Mouse (Mus musculus): ENCODE results near the gene Gstp1. TPM values are rescaled to one million over a fixed set of nuclear protein-coding genes. Genes with fewer than 3 reads are reported as not detected.

Gene Gstp1
- polyA plus RNA-seq, 1 experiment from 2014 or later: 1,288 TPM

DNA sequence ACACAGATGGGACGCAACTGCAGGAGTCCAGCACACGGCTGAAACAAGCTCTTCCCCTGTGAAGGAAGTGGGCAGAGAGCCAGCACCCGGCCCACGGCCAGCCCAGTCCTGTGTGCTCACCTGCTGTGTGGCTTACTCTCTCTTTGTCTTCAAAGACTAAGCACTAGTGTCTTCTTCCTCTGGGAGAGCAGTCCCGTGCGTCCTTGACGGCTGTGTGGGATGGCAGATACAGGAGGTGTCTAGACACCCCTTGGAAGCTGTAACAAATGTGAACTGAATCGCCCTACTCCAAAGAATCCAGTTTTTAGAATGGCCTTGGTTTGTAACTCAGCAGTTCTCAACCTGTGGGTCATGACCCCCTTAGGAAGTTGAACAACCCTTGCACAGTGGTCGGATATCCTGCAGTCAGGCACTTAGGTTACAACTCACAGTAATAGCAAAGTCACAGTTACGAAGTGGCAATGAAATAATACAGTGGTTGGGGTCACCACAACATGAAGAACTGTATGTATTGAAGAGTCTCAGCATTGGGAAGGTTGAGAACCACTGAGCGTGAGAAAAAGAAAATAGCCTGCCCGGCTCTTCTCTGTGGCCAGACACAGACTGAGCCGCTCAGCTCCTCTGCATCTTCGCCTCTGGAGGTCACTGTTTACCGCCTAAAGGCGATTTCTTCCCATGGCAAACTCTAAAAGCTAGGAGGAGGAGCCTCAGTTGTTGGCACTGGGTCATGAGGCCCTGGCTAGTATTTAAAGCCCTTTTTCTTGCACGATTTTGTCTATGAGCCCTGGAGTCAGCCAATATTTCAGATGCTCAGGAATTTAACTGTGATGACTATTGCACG lies 18.8 kb downstream of the Gstp1 start:
- in situ Hi-C loops (cut with MboI; ENCODE audit: low pct_unique_long_range_greater_than_20kb): loop anchor here (5.0 kb wide), 2 partner anchors 33 to 68 kb away; no protein-coding TSS in a partner anchor
- ChIA-PET POLR2A (interaction anchor here (1.0 kb wide), 2 partner anchors 27 to 29 kb away, joined by 4 read pairs; partner anchors contain the start of gene Gstp2), CTCF (interaction anchor here (0.8 to 6.5 kb wide), 11 partner anchors 15 to 230 kb away, joined by 3 to 74 read pairs (median 4); partner anchors contain the start of genes Cdk2ap2, Gstp1 and Gstp2)

DNA sequence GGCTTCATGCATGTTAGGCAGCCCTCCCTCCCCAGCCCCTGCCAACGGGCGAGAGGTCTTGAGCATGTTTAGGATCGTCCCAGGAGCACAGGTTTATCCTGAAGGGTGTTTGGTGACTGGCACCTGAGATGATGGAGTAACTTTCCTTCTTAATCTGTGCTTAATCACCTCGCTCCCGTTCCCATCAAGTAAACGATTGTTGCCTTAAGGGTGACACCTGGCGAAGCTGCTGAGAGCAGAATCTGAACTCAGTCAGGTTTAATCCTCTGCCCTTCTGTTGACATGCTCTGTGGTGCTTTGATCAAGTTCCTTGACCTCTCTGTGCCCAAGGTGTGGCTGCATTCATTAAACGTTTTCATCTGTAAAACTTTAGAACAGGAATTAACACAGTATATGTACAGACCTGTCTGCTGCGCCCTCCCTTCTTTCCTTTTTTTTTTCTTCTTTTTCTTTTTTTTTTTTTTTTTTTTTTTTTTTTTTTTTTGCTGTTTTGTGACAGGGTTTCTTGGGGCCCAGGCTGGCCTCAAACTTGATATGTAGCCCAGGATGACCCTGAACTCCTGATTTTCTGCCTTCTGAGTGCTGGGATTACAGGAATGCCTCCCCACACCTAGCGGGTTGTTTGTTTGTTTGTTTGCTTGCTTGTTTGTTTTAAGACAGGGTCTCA lies 19.7 kb downstream of the Gstp1 start:
- ATAC-seq (no peak), DNase-seq (ENCODE audit: low read depth, low spot score) (no peak)
- ChIA-PET POLR2A (no interaction called here), CTCF (interaction anchor here (1.7 to 6.5 kb wide), 4 partner anchors 16 to 34 kb away, joined by 7 to 74 read pairs (median 10); partner anchors contain the start of gene Gstp2)
- in situ Hi-C loops (cut with MboI; ENCODE audit: low pct_unique_long_range_greater_than_20kb): loop anchor here (5.0 kb wide), 2 partner anchors 34 to 69 kb away; no protein-coding TSS in a partner anchor
- TF ChIP-seq CTCF (IDR thresholded peaks at IDR 0.05): no peak
- H3K27me3 ChIP-seq: no peaks in the 10 kb centered on the region

More for the DNA sequence above, 18.8 kb downstream of the Gstp1 start:
- TF ChIP-seq CTCF (IDR thresholded peaks at IDR 0.05): peak; percentile 98
- ATAC-seq (peak; percentile 67), DNase-seq (ENCODE audit: low read depth, low spot score) (peak; percentile 64)
- H3K27me3 ChIP-seq: no peaks in the 10 kb centered on the region

DNA sequence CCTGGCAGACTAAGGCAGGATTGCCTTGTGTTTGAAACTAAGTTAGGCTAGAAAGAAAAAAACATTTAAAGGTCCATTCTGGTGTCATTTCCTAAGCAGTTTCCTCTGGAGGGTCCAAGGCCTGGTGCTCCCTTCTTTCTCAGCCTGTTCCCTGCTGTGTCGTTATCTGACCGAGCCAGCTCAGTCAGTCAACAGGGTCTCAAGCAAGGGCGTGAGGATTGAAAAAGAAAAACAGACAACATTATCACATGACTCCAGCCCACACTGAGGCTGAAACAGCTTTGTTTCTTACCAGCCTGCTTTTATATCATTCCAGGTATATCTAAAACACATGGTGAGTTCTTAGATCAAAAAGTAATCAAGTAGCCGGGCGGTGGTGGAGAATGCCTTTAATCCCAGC lies 22.1 kb downstream of the Gstp1 start:
- POLR2A ChIA-PET: no interaction called here
- DNase-seq (ENCODE audit: low read depth, low spot score) (no peak), ATAC-seq (no peak)
- CTCF ChIA-PET: interaction anchor here (1.2 to 1.5 kb wide), 2 partner anchors 32 to 69 kb away, joined by 4 read pairs; no protein-coding TSS in a partner anchor
- H3K27me3 ChIP-seq: no peaks in the 10 kb centered on the region
- in situ Hi-C loops (cut with MboI; ENCODE audit: low pct_unique_long_range_greater_than_20kb): loop anchor here (5.0 kb wide), 2 partner anchors 37 to 72 kb away; no protein-coding TSS in a partner anchor
- no peak for TF ChIP-seq CTCF (IDR thresholded peaks at IDR 0.05)

- no peak for TF ChIP-seq CTCF (IDR thresholded peaks at IDR 0.05)
- CTCF ChIA-PET: interaction anchor here (1.2 to 3.1 kb wide), 2 partner anchors 33 to 68 kb away, joined by 4 to 31 read pairs; partner anchors contain the start of gene Gstp2
- in situ Hi-C loops (cut with MboI; ENCODE audit: low pct_unique_long_range_greater_than_20kb): loop anchor here (5.0 kb wide), 2 partner anchors 37 to 72 kb away; no protein-coding TSS in a partner anchor
- DNase-seq (ENCODE audit: low read depth, low spot score): no peak
- H3K27me3 ChIP-seq: no peaks in the 10 kb centered on the region
- no peak for ATAC-seq
- POLR2A ChIA-PET: no interaction called here
Observed at GRCm38 (mm10) chr19:4014802-4015201, 23.0 kb downstream of the Gstp1 start.

GRCm38 (mm10) chr19:4013066-4013465 lies 24.7 kb downstream of the Gstp1 start:
- in situ Hi-C loops (cut with MboI; ENCODE audit: low pct_unique_long_range_greater_than_20kb): no loop called here
- no peak for TF ChIP-seq CTCF (IDR thresholded peaks at IDR 0.05)
- DNase-seq (ENCODE audit: low read depth, low spot score) (no peak), ATAC-seq (no peak)
- ChIA-PET POLR2A (no interaction called here), CTCF (interaction anchor here (0.9 to 3.1 kb wide), 16 partner anchors 11 to 97 kb away, joined by 3 to 31 read pairs (median 5); partner anchors contain the start of genes Acy3, Aldh3b1, Aldh3b3 and Doc2g)
- no peaks in the 10 kb centered on the region for H3K27me3 ChIP-seq

DNA sequence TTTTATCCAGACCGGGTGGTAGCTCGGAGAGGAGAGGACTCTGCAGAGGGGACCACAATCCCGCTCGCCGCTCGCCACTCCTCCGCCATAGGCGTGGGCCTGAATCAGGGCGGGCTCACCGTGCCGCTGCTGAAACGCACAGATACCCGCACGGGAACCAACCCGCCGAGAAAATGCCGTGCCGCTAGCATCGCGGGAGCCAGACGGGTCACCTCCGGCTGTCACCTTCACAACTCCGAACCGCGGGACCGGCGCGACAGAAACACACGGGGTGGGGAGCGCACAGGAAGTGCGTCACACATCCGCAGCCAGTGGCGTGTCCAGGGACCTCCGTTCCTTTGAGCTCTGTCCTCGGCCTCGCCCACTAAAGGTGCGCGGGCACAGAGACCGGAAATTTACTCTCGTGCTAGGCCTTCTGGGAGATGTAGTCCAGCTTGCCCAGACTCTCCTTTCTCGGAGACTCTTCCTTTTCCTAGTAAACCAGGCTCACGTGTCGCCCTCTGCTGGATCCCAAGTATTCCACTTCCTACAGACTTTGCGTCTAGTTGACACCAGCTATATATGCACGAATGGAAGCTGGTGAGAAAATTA lies 25.3 kb downstream of the Gstp1 start, which contains the start of gene Ndufv1:
Gene Ndufv1, minus strand, starts transcription at position 375 of the 591 bp plus-strand sequence.
- DNase-seq (ENCODE audit: low read depth, low spot score) (peak; percentile 98), ATAC-seq (peak; percentile 94)
- in situ Hi-C loops (cut with MboI; ENCODE audit: low pct_unique_long_range_greater_than_20kb): no loop called here
- no peak for TF ChIP-seq CTCF (IDR thresholded peaks at IDR 0.05)
- H3K27me3 ChIP-seq: no peaks in the 10 kb centered on the region
- ChIA-PET CTCF (interaction anchor here (0.8 to 3.1 kb wide), 16 partner anchors 10 to 96 kb away, joined by 3 to 31 read pairs (median 5); partner anchors contain the start of genes Acy3, Aldh3b1, Aldh3b3 and Doc2g), POLR2A (interaction anchor here (2.9 kb wide), 1 partner anchor 12 kb away, joined by 14 read pairs; the partner anchor contains the start of genes Gm49405 and Nudt8)

- TF ChIP-seq CTCF (IDR thresholded peaks at IDR 0.05): no peak
- POLR2A ChIA-PET: interaction anchor here (1.2 to 2.9 kb wide), 3 partner anchors 8 to 15 kb away, joined by 5 to 14 read pairs (median 5); partner anchors contain the start of genes Doc2g, Gm49405 and Nudt8
- DNase-seq (ENCODE audit: low read depth, low spot score) (no peak), ATAC-seq (no peak)
- H3K27me3 ChIP-seq: no peaks in the 10 kb centered on the region
- in situ Hi-C loops (cut with MboI; ENCODE audit: low pct_unique_long_range_greater_than_20kb): no loop called here
- CTCF ChIA-PET: interaction anchor here (0.8 to 2.7 kb wide), 3 partner anchors 12 to 65 kb away, joined by 4 to 14 read pairs (median 8); no protein-coding TSS in a partner anchor
Observed at GRCm38 (mm10) chr19:4011086-4011485, 26.7 kb downstream of the Gstp1 start.

DNA sequence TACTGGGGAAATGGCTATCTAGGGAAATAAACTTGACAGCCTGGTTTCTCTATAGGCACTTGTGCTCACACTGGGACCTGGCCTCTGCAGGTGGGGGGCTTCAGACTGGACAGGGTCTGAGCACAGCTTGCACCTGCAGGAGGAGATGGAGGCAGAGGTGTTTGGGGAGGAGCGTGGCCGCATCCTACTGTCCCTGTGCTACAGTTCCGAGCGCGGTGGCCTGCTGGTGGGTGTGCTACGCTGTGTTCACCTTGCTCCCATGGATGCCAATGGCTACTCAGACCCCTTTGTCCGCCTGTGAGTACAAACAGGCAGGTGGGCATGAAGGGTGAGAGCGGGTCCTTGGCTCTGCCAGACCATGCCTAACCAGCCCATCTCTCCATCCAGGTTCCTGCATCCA lies 31.8 kb downstream of the Gstp1 start:
- DNase-seq (ENCODE audit: low read depth, low spot score): no peak
- no peak for TF ChIP-seq CTCF (IDR thresholded peaks at IDR 0.05)
- POLR2A ChIA-PET: no interaction called here
- CTCF ChIA-PET: no interaction called here
- no peak for ATAC-seq
- in situ Hi-C loops (cut with MboI; ENCODE audit: low pct_unique_long_range_greater_than_20kb): no loop called here
- H3K27me3 ChIP-seq: no peaks in the 10 kb centered on the region

DNA sequence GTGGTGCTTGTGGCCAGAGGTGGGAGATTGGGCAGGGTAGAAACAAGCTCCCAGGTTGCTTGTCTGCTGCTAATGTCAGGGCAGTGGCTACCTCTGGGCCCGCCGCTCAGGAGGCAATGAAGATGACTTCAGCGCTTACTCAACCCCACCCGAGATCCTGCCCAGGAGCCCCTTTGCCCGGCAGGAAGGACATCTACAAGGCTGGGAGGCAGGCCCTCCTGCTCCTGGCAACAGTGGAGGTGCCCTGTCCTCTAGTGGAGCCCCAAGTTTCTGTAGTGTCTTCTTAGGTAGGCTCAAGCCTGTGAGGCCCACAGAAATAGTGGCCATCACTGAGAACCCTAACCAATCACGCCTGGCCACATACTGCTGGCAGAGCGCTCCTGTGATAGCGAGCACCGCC lies 32.7 kb downstream of the Gstp1 start:
- no peak for TF ChIP-seq CTCF (IDR thresholded peaks at IDR 0.05)
- POLR2A ChIA-PET: interaction anchor here (0.7 kb wide), 1 partner anchor 23 kb away, joined by 3 read pairs; no protein-coding TSS in a partner anchor

More for the DNA sequence above, 32.7 kb downstream of the Gstp1 start:
- ATAC-seq: no peak
- CTCF ChIA-PET: interaction anchor here (1.3 kb wide), 1 partner anchor 58 kb away, joined by 4 read pairs; no protein-coding TSS in a partner anchor
- no peaks in the 10 kb centered on the region for H3K27me3 ChIP-seq
- in situ Hi-C loops (cut with MboI; ENCODE audit: low pct_unique_long_range_greater_than_20kb): no loop called here
- no peak for DNase-seq (ENCODE audit: low read depth, low spot score)
